Mouse (Mus musculus) CH12.LX (cell line): ENCODE results near the gene Zfpm1. TPM values are rescaled to one million over a fixed set of nuclear protein-coding genes. Genes with fewer than 3 reads are reported as not detected.

Source experiments
- DNase-seq: peaks from one replicate; pipeline ENCODE4 v3.0.0-alpha.2; 2013; ENCODE audit errors: extremely low read depth
- H3K27ac ChIP-seq: 2 replicates; pipeline ENCODE4 v1.5.1; 2012; ENCODE audit warnings: low read depth, mild to moderate bottlenecking, control low read depth, moderate library complexity; ENCODE audit not compliant: insufficient read depth
- H3K27me3 ChIP-seq: replicated peaks from 2 replicates; pipeline ENCODE3; 2012; ENCODE audit warnings: inconsistent platforms
- H3K36me3 ChIP-seq, 2 experiments: replicated peaks in 1 of 2; 2 replicates each; pipeline versions ENCODE3 to v1.6.1; 2012; ENCODE audit warnings: inconsistent platforms in 1 of 2, low read length in 1 of 2, mild to moderate bottlenecking in 1 of 2, mixed read lengths in 1 of 2, moderate library complexity in 1 of 2; ENCODE audit not compliant: control insufficient read depth in 1 of 2, insufficient read depth in 1 of 2
- H3K4me1 ChIP-seq, 2 experiments: 2 replicates each; pipeline ENCODE4 v1.6.1; 2012; ENCODE audit warnings: inconsistent platforms in 1 of 2, moderate library complexity in 1 of 2; ENCODE audit not compliant: insufficient read depth in 2 of 2, control insufficient read depth in 1 of 2
- H3K4me2 ChIP-seq: 2 replicates; pipeline ENCODE4 v1.6.1; 2012; ENCODE audit warnings: low read depth, mild to moderate bottlenecking, control low read depth; ENCODE audit not compliant: poor library complexity, insufficient read depth, severe bottlenecking
- H3K4me3 ChIP-seq, 3 experiments: fragments of 150-350 bp in 1 of 3; sonication (generic) in 1 of 3; replicated peaks in 1 of 3; 2 replicates each; pipeline versions ENCODE3 to v1.5.1; 2011 to 2012; ENCODE audit warnings: low read depth in 2 of 3, low read length in 2 of 3, mild to moderate bottlenecking in 2 of 3, moderate library complexity in 2 of 3, control low read depth in 1 of 3, improper control_type of control experiment in 1 of 3, inconsistent platforms in 1 of 3, mixed read lengths in 1 of 3; ENCODE audit not compliant: poor library complexity in 1 of 3
- H3K79me2 ChIP-seq: replicated peaks from 2 replicates; pipeline ENCODE4 v1.6.1; 2012; ENCODE audit warnings: mild to moderate bottlenecking, moderate library complexity; ENCODE audit not compliant: control insufficient read depth, poor library complexity, insufficient read depth, severe bottlenecking; ENCODE audit errors: extremely low read depth
- H3K9ac ChIP-seq: 2 replicates; pipeline ENCODE4 v1.6.1; 2012; ENCODE audit warnings: low read depth, mild to moderate bottlenecking, control low read depth, moderate library complexity; ENCODE audit not compliant: insufficient read depth
- H3K9me3 ChIP-seq: replicated peaks from 2 replicates; pipeline ENCODE3; 2012; ENCODE audit warnings: low read length, inconsistent platforms, mixed read lengths
- CHD2 ChIP-seq: IDR thresholded peaks from 2 replicates; pipeline ENCODE4 v1.6.1; 2011; ENCODE audit warnings: low read length, improper control_type of control experiment
- CTCF ChIP-seq, 2 experiments: IDR thresholded peaks in 1 of 2; conservative IDR thresholded peaks in 1 of 2; 2 replicates each; pipeline ENCODE4 v1.5.1; 2011 to 2012; ENCODE audit warnings: low read depth in 2 of 2, low read length in 2 of 2, improper control_type of control experiment in 1 of 2, inconsistent platforms in 1 of 2, mild to moderate bottlenecking in 1 of 2, moderate library complexity in 1 of 2
- ELF1 ChIP-seq: IDR thresholded peaks from 2 replicates; pipeline ENCODE4 v1.6.1; 2014; ENCODE audit warnings: low read depth, mild to moderate bottlenecking, inconsistent platforms, low read length, improper control_type of control experiment
- EP300 ChIP-seq: IDR thresholded peaks from 2 replicates; pipeline ENCODE4 v1.6.1; 2011; ENCODE audit warnings: low read length, improper control_type of control experiment
- ETS1 ChIP-seq: conservative IDR thresholded peaks from 2 replicates; pipeline ENCODE4 v1.6.1; 2012; ENCODE audit warnings: low read depth, mild to moderate bottlenecking, inconsistent platforms, low read length, improper control_type of control experiment, moderate library complexity
- IRF4 ChIP-seq: IDR thresholded peaks from 2 replicates; pipeline ENCODE4 v1.6.1; 2014; ENCODE audit warnings: low read depth, mild to moderate bottlenecking, inconsistent platforms, low read length, improper control_type of control experiment
- JUN ChIP-seq: IDR thresholded peaks from 2 replicates; pipeline ENCODE4 v1.6.1; 2011; ENCODE audit warnings: low read depth, mild to moderate bottlenecking, low read length, improper control_type of control experiment, moderate library complexity; ENCODE audit not compliant: insufficient read depth
- KAT2A ChIP-seq: IDR thresholded peaks from 2 replicates; pipeline ENCODE4 v1.6.1; 2012; ENCODE audit warnings: low read length, improper control_type of control experiment, inconsistent platforms; ENCODE audit not compliant: insufficient replicate concordance
- MAFK ChIP-seq: IDR thresholded peaks from 2 replicates; pipeline ENCODE4 v1.6.1; 2011; ENCODE audit warnings: low read length, improper control_type of control experiment; ENCODE audit not compliant: insufficient replicate concordance
- MAX ChIP-seq: IDR thresholded peaks from 2 replicates; pipeline ENCODE4 v1.6.1; 2011; ENCODE audit warnings: low read length, improper control_type of control experiment
- MEF2A ChIP-seq: IDR thresholded peaks from 2 replicates; pipeline ENCODE4 v1.6.1; 2014; ENCODE audit warnings: low read depth, mild to moderate bottlenecking, inconsistent platforms, low read length, improper control_type of control experiment, borderline replicate concordance
- MYC ChIP-seq: IDR thresholded peaks from 2 replicates; pipeline ENCODE4 v1.6.1; 2011; ENCODE audit warnings: low read depth, mild to moderate bottlenecking, improper control_type of control experiment, low read length
- NELFE ChIP-seq: IDR thresholded peaks from 2 replicates; pipeline ENCODE4 v1.6.1; 2011; ENCODE audit warnings: low read depth, low read length, improper control_type of control experiment
- NRF1 ChIP-seq: IDR thresholded peaks from 2 replicates; pipeline ENCODE4 v1.6.1; 2014; ENCODE audit warnings: low read depth, mild to moderate bottlenecking, inconsistent platforms, low read length, improper control_type of control experiment, moderate library complexity
- SMC3 ChIP-seq: IDR thresholded peaks from 2 replicates; pipeline ENCODE4 v1.6.1; 2011; ENCODE audit warnings: low read depth, low read length, improper control_type of control experiment
- USF1 ChIP-seq: IDR thresholded peaks from 2 replicates; pipeline ENCODE4 v1.6.1; 2014; ENCODE audit warnings: low read depth, mild to moderate bottlenecking, inconsistent platforms, low read length, improper control_type of control experiment
- USF2 ChIP-seq: conservative IDR thresholded peaks from 2 replicates; pipeline ENCODE4 v1.6.1; 2011; ENCODE audit warnings: low read depth, low read length, improper control_type of control experiment
- dilution Hi-C: fragments of 300-500 bp; cut with MboI; formaldehyde crosslinking; loops from 2 replicates; pipeline ENCODE4 v1.14.3; 2020; ENCODE audit warnings: low sequenced_read_pairs; ENCODE audit not compliant: extremely low pct_unique_long_range_greater_than_20kb, extremely low pct_ligation_motif_present
- in situ Hi-C: fragments of 300-500 bp; cut with MboI; formaldehyde crosslinking; loops from 3 replicates; pipeline ENCODE4 v1.14.3; 2019; ENCODE audit warnings: low sequenced_read_pairs, low pct_ligation_motif_present, low pct_unique_long_range_greater_than_20kb, mixed read lengths
- polyA plus RNA-seq: library from polyadenylated mRNA; unstranded; fragments of >175 nt; gene quantifications from 2 replicates; pipeline ENCODE4 v1.2.1, GENCODE M21; 2012; ENCODE audit warnings: low read depth; ENCODE audit not compliant: insufficient read length
- total RNA-seq, 2 experiments: library from RNA; depleted of rRNA; stranded (reverse); fragments of 300-350 nt in 1 of 2; fragments of >200 nt in 1 of 2; gene quantifications; 2 replicates each; pipeline ENCODE4 v1.2.3; 2012 to 2014

Gene Zfpm1
- total and polyA plus RNA-seq, 3 experiments: 11.0 to 63.5 (median 30.1) TPM

GRCm38 (mm10) chr8:122332753-122333506 is 51.0 kb downstream of the Zfpm1 start (continued):
- TF ChIP-seq NRF1 (no peak), EP300 (no peak), SMC3 (peak; percentile 97), MYC (peak; percentile 97), KAT2A (no peak), NELFE (no peak; the same call in 1 of the 2 replicates), ETS1 (no peak), MAFK (no peak), USF1 (no peak), USF2 (no peak)
- TF ChIP-seq, all 38 proteins: peak for 11

GRCm38 (mm10) chr8:122333531-122333930 is 51.6 kb downstream of the Zfpm1 start:
- in situ Hi-C loops: no loop called here
- Histone ChIP-seq H3K9me3 (peaks cover 27% of the 10 kb centered on the region), H3K27ac (no peak overlapping the region), H3K79me2 (no peaks in the 10 kb centered on the region), H3K4me2 (no peak overlapping the region), H3K4me3 (no peak overlapping the region), H3K4me1 (peaks cover 2 to 12% of the 10 kb centered on the region in 2 experiments; a peak in 2 of 4 replicates), H3K9ac (no peak overlapping the region), H3K27me3 (no peaks in the 10 kb centered on the region), H3K36me3 (peaks cover 72 to 97% of the 10 kb centered on the region in 2 experiments)
- TF ChIP-seq CHD2: no peak
- TF ChIP-seq MAX: no peak
- TF ChIP-seq JUN: no peak
- TF ChIP-seq MEF2A: no peak
- TF ChIP-seq MAFK: no peak
- TF ChIP-seq IRF4: no peak
- no peak for TF ChIP-seq EP300
- no peak for TF ChIP-seq CTCF (conservative IDR thresholded peaks at IDR 0.05 in 1 of 2, IDR thresholded peaks at IDR 0.05 in 1 of 2; ENCODE audit: low read depth in 2 of 2, low read length in 2 of 2)
- TF ChIP-seq USF1: no peak
- TF ChIP-seq ELF1: no peak
- no peak for TF ChIP-seq NELFE
- TF ChIP-seq ETS1: no peak
- DNase-seq: no peak
- dilution Hi-C loops: no loop called here
